Mouse (Mus musculus): Measurements from ENCODE around the gene Siglecf. TPM values are rescaled to one million over a fixed set of nuclear protein-coding genes. Genes with fewer than 3 reads are reported as not detected.

The Siglecf gene
- polyA plus RNA-seq, 1 experiment from 2014 or later, result not detected

GRCm38 (mm10) chr7:43399501-43399900 is 48.4 kb downstream of the Siglecf start:
- H3K9me3 ChIP-seq (replicated peaks), result no peaks in the 10 kb centered on the region
- no peak for ATAC-seq
- 85% methylated on average over 2 of the region's 2 CpGs for WGBS
- no peaks in the 10 kb centered on the region for H3K27me3 ChIP-seq
- no peaks in the 10 kb centered on the region for H3K4me1 ChIP-seq
- H3K36me3 ChIP-seq (ENCODE audit: poor library complexity, severe bottlenecking), result no peaks in the 10 kb centered on the region
- H3K9ac ChIP-seq, result no peak overlapping the region
- H3K27ac ChIP-seq, result no peak overlapping the region
- no peak overlapping the region for H3K4me3 ChIP-seq
- no peak overlapping the region for H3K4me2 ChIP-seq

- no peaks in the 10 kb centered on the region for H3K27me3 ChIP-seq
- no peaks in the 10 kb centered on the region for H3K4me1 ChIP-seq
- no peaks in the 10 kb centered on the region for H3K36me3 ChIP-seq (ENCODE audit: poor library complexity, severe bottlenecking)
- no peak overlapping the region for H3K9ac ChIP-seq
- 54% methylated on average over 2 of the region's 2 CpGs for WGBS
- H3K9me3 ChIP-seq (replicated peaks), result no peaks in the 10 kb centered on the region
- H3K4me2 ChIP-seq, result no peak overlapping the region
- no peak overlapping the region for H3K27ac ChIP-seq
- ATAC-seq, result no peak
- H3K4me3 ChIP-seq, result no peak overlapping the region
Measured at GRCm38 (mm10) chr7:43402718-43403117, 51.6 kb downstream of the Siglecf start.

GRCm38 (mm10) chr7:43407573-43407972 is 56.4 kb downstream of the Siglecf start:
- Histone ChIP-seq H3K9me3 (replicated peaks) (no peaks in the 10 kb centered on the region), H3K27me3 (no peaks in the 10 kb centered on the region), H3K4me3 (no peak overlapping the region), H3K9ac (no peak overlapping the region), H3K27ac (no peak overlapping the region), H3K4me1 (no peaks in the 10 kb centered on the region), H3K4me2 (no peak overlapping the region), H3K36me3 (ENCODE audit: poor library complexity, severe bottlenecking) (no peaks in the 10 kb centered on the region)
- no peak for ATAC-seq
- 80% methylated on average over 3 of the region's 3 CpGs for WGBS

- no peak within 1 kb of the TSS for H3K4me2 ChIP-seq
- no peak within 1 kb of the TSS for H3K27ac ChIP-seq
- 91% methylated on average over 4 of the region's 4 CpGs for WGBS
Measured at GRCm38 (mm10) chr7:43408131-43408553, 57.0 kb downstream of the Siglecf start, which contains the start of gene Siglecg. Siglecg (plus strand) TSS chr7:43408204.

GRCm38 (mm10) chr7:43409084-43409483 is 57.9 kb downstream of the Siglecf start:
- Histone ChIP-seq H3K36me3 (ENCODE audit: poor library complexity, severe bottlenecking) (no peaks in the 10 kb centered on the region), H3K4me2 (no peak overlapping the region), H3K4me1 (no peaks in the 10 kb centered on the region), H3K27me3 (no peaks in the 10 kb centered on the region), H3K9ac (no peak overlapping the region), H3K4me3 (no peak overlapping the region), H3K27ac (no peak overlapping the region), H3K9me3 (replicated peaks) (no peaks in the 10 kb centered on the region)
- WGBS, result 88% methylated on average over 3 of the region's 3 CpGs
- ATAC-seq, result no peak

More at GRCm38 (mm10) chr7:43408131-43408553, 57.0 kb downstream of the Siglecf start, which contains the start of gene Siglecg:
- ATAC-seq, result no peak
- no peaks in the 10 kb centered on the region for H3K27me3 ChIP-seq
- H3K4me1 ChIP-seq, result no peaks in the 10 kb centered on the region
- H3K4me3 ChIP-seq, result no peak within 1 kb of the TSS
- H3K36me3 ChIP-seq (ENCODE audit: poor library complexity, severe bottlenecking), result no peaks in the 10 kb centered on the region
- H3K9me3 ChIP-seq (replicated peaks), result no peaks in the 10 kb centered on the region
- no peak within 1 kb of the TSS for H3K9ac ChIP-seq

Other genes starting within 250 kb of the Siglecf start
- not detected in 2 replicates for gene Zfp936, start 237.1 kb upstream of the Siglecf start, polyA plus RNA-seq (2015; fragmentation: Nextera tagmentation; extraction: Ambion mirVana)
- gene Zfp715, start 38.0 kb upstream of the Siglecf start, polyA plus RNA-seq (2015; fragmentation: Nextera tagmentation; extraction: Ambion mirVana), result 13.7 and 15.6 TPM in 2 replicates
- gene Siglecg, start 56.9 kb downstream of the Siglecf start, polyA plus RNA-seq (2015; fragmentation: Nextera tagmentation; extraction: Ambion mirVana), result not detected in 2 replicates
- gene Lim2, start 76.3 kb downstream of the Siglecf start, polyA plus RNA-seq (2015; fragmentation: Nextera tagmentation; extraction: Ambion mirVana), result not detected in 2 replicates
- not detected in 2 replicates for gene Nkg7, start 85.7 kb downstream of the Siglecf start, polyA plus RNA-seq (2015; fragmentation: Nextera tagmentation; extraction: Ambion mirVana)
- not detected in 2 replicates for gene Cldnd2, start 89.4 kb downstream of the Siglecf start, polyA plus RNA-seq (2015; fragmentation: Nextera tagmentation; extraction: Ambion mirVana)
- 152 and 167 TPM in 2 replicates for gene Etfb, start 92.7 kb downstream of the Siglecf start, polyA plus RNA-seq (2015; fragmentation: Nextera tagmentation; extraction: Ambion mirVana)
- 0.26 and 0.47 TPM in 2 replicates for gene Gm45233, start 92.8 kb downstream of the Siglecf start, polyA plus RNA-seq (2015; fragmentation: Nextera tagmentation; extraction: Ambion mirVana)
- 4.2 and 4.9 TPM in 2 replicates for gene Vsig10l, start 111.8 kb downstream of the Siglecf start, polyA plus RNA-seq (2015; fragmentation: Nextera tagmentation; extraction: Ambion mirVana)
- gene Iglon5, start 138.7 kb downstream of the Siglecf start, polyA plus RNA-seq (2015; fragmentation: Nextera tagmentation; extraction: Ambion mirVana), result 3.7 and 4.9 TPM in 2 replicates
- gene 4931406B18Rik, start 154.6 kb downstream of the Siglecf start, polyA plus RNA-seq (2015; fragmentation: Nextera tagmentation; extraction: Ambion mirVana), result not detected in 2 replicates
- 0.57 and 1.5 TPM in 2 replicates for gene Cd33, start 193.1 kb downstream of the Siglecf start, polyA plus RNA-seq (2015; fragmentation: Nextera tagmentation; extraction: Ambion mirVana)
- gene Zfp658, start 210.9 kb downstream of the Siglecf start, polyA plus RNA-seq (2015; fragmentation: Nextera tagmentation; extraction: Ambion mirVana), result 8.8 and 9.4 TPM in 2 replicates
- 13.2 and 16.0 TPM in 2 replicates for gene Zfp719, start 228.3 kb downstream of the Siglecf start, polyA plus RNA-seq (2015; fragmentation: Nextera tagmentation; extraction: Ambion mirVana)